Mouse (Mus musculus) bone marrow, adult 2 months (tissue): ENCODE data around the gene Vsig2. TPM values are rescaled to one million over a fixed set of nuclear protein-coding genes. Genes with fewer than 3 reads are reported as not detected.

Experiments used
- H3K27ac ChIP-seq: fragments of 200-500 bp; 2 replicates; pipeline ENCODE4 v1.5.1; 2012; ENCODE audit warnings: low read depth, mild to moderate bottlenecking, control low read depth, inconsistent platforms, low read length; ENCODE audit not compliant: control insufficient read depth, poor library complexity, insufficient read depth
- H3K4me1 ChIP-seq: fragments of 200-500 bp; 2 replicates; pipeline ENCODE4 v1.6.1; 2011; ENCODE audit warnings: low read length; ENCODE audit not compliant: control insufficient read depth, insufficient read depth
- H3K4me3 ChIP-seq: fragments of 200-500 bp; replicated peaks from 2 replicates; pipeline ENCODE3; 2011; ENCODE audit warnings: mild to moderate bottlenecking, low read depth, low read length, control low read depth; ENCODE audit not compliant: control insufficient read depth
- CTCF ChIP-seq: fragments of 200-500 bp; IDR thresholded peaks from 2 replicates; pipeline ENCODE4 v1.5.1; 2011; ENCODE audit warnings: low read length, control low read depth; ENCODE audit not compliant: control insufficient read depth, insufficient read depth
- POLR2A ChIP-seq: fragments of 200-500 bp; IDR thresholded peaks from 2 replicates; pipeline ENCODE4 v1.6.1; 2011; ENCODE audit warnings: low read depth, mild to moderate bottlenecking, control low read depth, low read length, borderline replicate concordance; ENCODE audit not compliant: control insufficient read depth
- WGBS: fragments of 180-500 bp; shearing (Covaris S2); methylation state at CpG from one replicate; pipeline ENCODE4 v1.1.7; 2018; 5-methylcytosine and 5-hydroxymethylcytosine counted together
- polyA plus RNA-seq: library from polyadenylated mRNA; stranded (reverse); fragments of >200 nt; gene quantifications from 2 replicates; pipeline ENCODE4 v1.2.4, GENCODE M21; 2011; ENCODE audit warnings: low replicate concordance; ENCODE audit not compliant: missing spikeins, insufficient read depth, insufficient read length

The Vsig2 gene
- polyA plus RNA-seq, 1 experiment = 12.2 TPM

- H3K4me1 ChIP-seq = no peaks in the 10 kb centered on the region
- peak overlapping the region; percentile 16 for H3K4me3 ChIP-seq
These were observed 10.7 kb upstream of the Vsig2 start for GRCm38 (mm10) chr9:37528225-37528970.

GRCm38 (mm10) chr9:37530031-37530887, 8.8 kb upstream of the Vsig2 start:
- 2% methylated on average over 32 of the region's 32 CpGs for WGBS

More at GRCm38 (mm10) chr9:37528225-37528970, 10.7 kb upstream of the Vsig2 start:
- no peak for TF ChIP-seq CTCF
- WGBS = 37% methylated on average over 9 of the region's 9 CpGs
- no peak overlapping the region for H3K27ac ChIP-seq

GRCm38 (mm10) chr9:37530888-37531705, 8.0 kb upstream of the Vsig2 start:
- no peak overlapping the region for H3K27ac ChIP-seq
- no peaks in the 10 kb centered on the region for H3K4me1 ChIP-seq
- WGBS = 9% methylated on average over 31 of the region's 31 CpGs
- no peak overlapping the region for H3K4me3 ChIP-seq
- TF ChIP-seq POLR2A = no peak
- no peak for TF ChIP-seq CTCF

More at GRCm38 (mm10) chr9:37530031-37530887, 8.8 kb upstream of the Vsig2 start:
- H3K27ac ChIP-seq = no peak overlapping the region; the same call in 1 of the 2 replicates
- TF ChIP-seq POLR2A = no peak
- no peaks in the 10 kb centered on the region for H3K4me1 ChIP-seq
- H3K4me3 ChIP-seq = no peak overlapping the region

GRCm38 (mm10) chr9:37536851-37537250, 2.2 kb upstream of the Vsig2 start:
- no peaks in the 10 kb centered on the region for H3K4me1 ChIP-seq

GRCm38 (mm10) chr9:37537658-37538250, 1.3 kb upstream of the Vsig2 start:
- Histone ChIP-seq H3K4me1 (no peaks in the 10 kb centered on the region), H3K4me3 (no peak overlapping the region), H3K27ac (no peak overlapping the region)
- TF ChIP-seq POLR2A (no peak), CTCF (no peak)
- WGBS = 84% methylated on average over 5 of the region's 5 CpGs

More at GRCm38 (mm10) chr9:37536851-37537250, 2.2 kb upstream of the Vsig2 start:
- no peak overlapping the region for H3K27ac ChIP-seq
- H3K4me3 ChIP-seq = no peak overlapping the region
- TF ChIP-seq POLR2A = no peak
- TF ChIP-seq CTCF = no peak
- 79% methylated on average over 4 of the region's 4 CpGs for WGBS

GRCm38 (mm10) chr9:37540226-37540625, 1.2 kb downstream of the Vsig2 start:
- H3K27ac ChIP-seq = no peak overlapping the region
- WGBS = 87% methylated on average over 4 of the region's 4 CpGs
- no peaks in the 10 kb centered on the region for H3K4me1 ChIP-seq
- no peak overlapping the region for H3K4me3 ChIP-seq
- TF ChIP-seq POLR2A (no peak), CTCF (no peak)

- Histone ChIP-seq H3K4me3 (no peak overlapping the region), H3K27ac (no peak overlapping the region), H3K4me1 (no peaks in the 10 kb centered on the region)
- TF ChIP-seq POLR2A (no peak), CTCF (no peak)
- 71% methylated on average over 6 of the region's 6 CpGs for WGBS
These were observed 1.9 kb downstream of the Vsig2 start for GRCm38 (mm10) chr9:37540701-37541575.
